Mouse (Mus musculus): ENCODE results near the gene Aup1.

DNA sequence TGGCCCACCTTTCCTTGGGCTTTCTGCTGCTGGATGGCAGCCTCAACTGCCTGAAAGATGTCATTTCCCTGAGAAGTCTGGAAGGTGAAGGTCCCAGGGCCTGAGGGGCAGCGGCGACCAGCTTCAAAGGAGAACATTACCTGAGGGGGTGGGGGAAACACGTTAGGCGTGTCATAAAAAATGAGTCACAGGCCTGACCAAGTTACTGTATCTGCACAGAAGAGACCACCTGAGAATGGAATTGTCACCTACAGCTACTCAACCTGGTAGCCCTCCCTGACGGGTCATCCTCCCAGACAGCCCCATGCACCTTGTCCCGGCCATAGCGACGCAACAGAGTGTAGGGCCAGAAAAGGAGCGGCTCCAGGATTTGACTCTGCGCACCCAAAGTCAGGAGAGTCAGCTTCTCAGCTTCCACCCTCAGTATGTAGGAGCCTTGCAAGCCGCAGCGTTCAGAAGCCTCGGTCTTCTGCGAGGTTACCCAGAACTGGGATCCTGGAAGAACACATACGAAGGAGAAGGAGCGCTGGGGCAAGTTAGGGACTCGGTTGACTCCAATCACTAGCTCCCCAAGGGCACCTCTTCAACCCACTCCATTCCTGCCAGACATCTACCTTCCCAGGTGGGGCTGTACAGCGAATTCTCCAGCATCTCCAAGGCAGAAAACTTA is 22.3 kb upstream of the Aup1 start:
- TF ChIP-seq GATA1 (IDR thresholded peaks at IDR 0.05; ENCODE audit: borderline replicate concordance, low read length) (no peak), FLI1 (IDR thresholded peaks at IDR 0.05; ENCODE audit: low read length) (no peak)

Data from megakaryocyte, embryonic 14.5 days (primary cell).